In the genomic region with DNA sequence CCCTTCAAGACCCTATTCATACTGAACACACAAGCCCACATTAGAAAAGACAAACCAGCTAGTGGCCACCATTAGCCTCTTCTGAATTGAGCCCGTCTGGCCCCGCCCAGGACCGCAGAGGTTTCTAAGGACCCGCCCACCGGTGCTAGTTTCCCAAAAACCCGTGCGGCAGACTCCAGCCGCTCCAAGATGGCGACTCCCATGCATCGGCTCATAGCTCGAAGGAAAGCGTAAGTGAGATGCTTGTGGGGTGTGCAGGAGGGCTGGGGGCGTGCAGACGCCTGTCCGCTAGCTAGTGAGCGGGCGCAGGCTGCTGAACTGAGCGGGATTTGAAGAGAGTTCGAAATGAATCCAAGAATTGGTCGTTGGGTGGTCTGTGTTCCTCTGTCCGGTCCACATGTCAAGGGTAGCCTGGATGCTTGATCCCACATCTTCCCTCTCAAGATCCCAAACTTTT, we compare ENCODE assay signal across 8 mouse cellular contexts. TPM values are rescaled to one million over a fixed set of nuclear protein-coding genes. Genes with fewer than 3 reads are reported as not detected.
DNase-seq lines count a peak whose midpoint lies in the region; ATAC-seq and TF ChIP-seq lines count a peak whose summit lies in the region.

A gene (plus strand): TSS at position 168 of the 457 bp plus-strand sequence.

- peak; percentile 91 for ATAC-seq in cerebellum, adult (ENCODE audit: insufficient number of reproducible peaks, low FRiP score, low TSS enrichment)
- peak; percentile 98 for ATAC-seq in forebrain, embryonic 14.5 days
- ATAC-seq in liver, postnatal 0 days: peak; percentile 98
- peak; percentile 95 for ATAC-seq in neural tube, embryonic 13.5 days (ENCODE audit: low read depth)

- TF ChIP-seq CTCF in liver, postnatal 0 days (IDR thresholded peaks at IDR 0.05; ENCODE audit: low read depth): no peak

- no peaks in the 10 kb centered on the region for H3K9me3 ChIP-seq in forebrain, embryonic 14.5 days (replicated peaks; ENCODE audit: control insufficient read depth, low read length)
- H3K9me3 ChIP-seq in liver, postnatal 0 days (ENCODE audit: low read length): no peaks in the 10 kb centered on the region
- no peaks in the 10 kb centered on the region for H3K9me3 ChIP-seq in neural tube, embryonic 13.5 days

- under 1% methylated on average over 21 of the region's 21 CpGs for WGBS in forebrain, embryonic 14.5 days
- WGBS in liver, postnatal 0 days (ENCODE audit: insufficient replicate concordance): under 1% methylated on average over 21 of the region's 21 CpGs
- WGBS in neural tube, embryonic 13.5 days: under 1% methylated on average over 21 of the region's 21 CpGs

- H3K4me3 ChIP-seq in forebrain, embryonic 14.5 days (ENCODE audit: low read depth, low read length): peak within 1 kb of the TSS; percentile 45
- H3K4me3 ChIP-seq in liver, postnatal 0 days (ENCODE audit: low read depth, low read length): peak within 1 kb of the TSS; percentile 75
- H3K4me3 ChIP-seq in neural tube, embryonic 13.5 days: peak within 1 kb of the TSS; percentile 62

- peak within 1 kb of the TSS; percentile 76 for H3K4me2 ChIP-seq in forebrain, embryonic 14.5 days (ENCODE audit: low read length)
- peak within 1 kb of the TSS; percentile 91 for H3K4me2 ChIP-seq in liver, postnatal 0 days (ENCODE audit: low read depth, low read length)
- H3K4me2 ChIP-seq in neural tube, embryonic 13.5 days: peak within 1 kb of the TSS; percentile 86

- peak within 1 kb of the TSS; percentile 63 for H3K9ac ChIP-seq in forebrain, embryonic 14.5 days (ENCODE audit: low read length)
- H3K9ac ChIP-seq in liver, postnatal 0 days (replicated peaks): peak within 1 kb of the TSS; percentile 76
- peak within 1 kb of the TSS; percentile 77 for H3K9ac ChIP-seq in neural tube, embryonic 13.5 days

- TF ChIP-seq EP300 in liver, postnatal 0 days (IDR thresholded peaks at IDR 0.05; ENCODE audit: low read depth): no peak

- no peak within 1 kb of the TSS for H3K27ac ChIP-seq in forebrain, embryonic 14.5 days (ENCODE audit: low read depth, low read length)
- no peak within 1 kb of the TSS for H3K27ac ChIP-seq in liver, postnatal 0 days (ENCODE audit: low read depth)
- peak within 1 kb of the TSS; percentile 67 for H3K27ac ChIP-seq in neural tube, embryonic 13.5 days (replicated peaks)

- peaks cover 25% of the 10 kb centered on the region for H3K36me3 ChIP-seq in forebrain, embryonic 14.5 days (ENCODE audit: control insufficient read depth, insufficient read depth, low read length)
- peaks cover 15% of the 10 kb centered on the region for H3K36me3 ChIP-seq in liver, postnatal 0 days (replicated peaks; ENCODE audit: insufficient read depth, low read length)
- peaks cover 26% of the 10 kb centered on the region for H3K36me3 ChIP-seq in neural tube, embryonic 13.5 days

- intact Hi-C loops in heart, postnatal 14 days (cut with DNase I): loop anchor here (2.0 kb wide), 1 partner anchor 24 kb away; no protein-coding TSS in a partner anchor

- H3K27me3 ChIP-seq in forebrain, embryonic 14.5 days (replicated peaks; ENCODE audit: control insufficient read depth, insufficient read depth, low read length): no peaks in the 10 kb centered on the region
- no peaks in the 10 kb centered on the region for H3K27me3 ChIP-seq in liver, postnatal 0 days (ENCODE audit: insufficient read depth, low read length)
- H3K27me3 ChIP-seq in neural tube, embryonic 13.5 days: no peaks in the 10 kb centered on the region

- peaks cover 7% of the 10 kb centered on the region; the same call in 1 of the 2 replicates for H3K4me1 ChIP-seq in forebrain, embryonic 14.5 days (ENCODE audit: control insufficient read depth, insufficient read depth, low read length)
- peaks cover 7% of the 10 kb centered on the region for H3K4me1 ChIP-seq in liver, postnatal 0 days (ENCODE audit: insufficient read depth)
- peaks cover 9% of the 10 kb centered on the region for H3K4me1 ChIP-seq in neural tube, embryonic 13.5 days (replicated peaks)

- peak; percentile 92 for DNase-seq in ES-CJ7 (ENCODE audit: low read depth, low spot score)
- peak; percentile 95 for DNase-seq in forebrain, embryonic 14.5 days (ENCODE audit: low spot score)
- peak; percentile 83 to 90 for DNase-seq in heart, postnatal 14 days
- DNase-seq in layer of hippocampus, adult 11-12 months (ENCODE audit: low spot score): peak; percentile 90
- peak; percentile 91 for DNase-seq in liver, postnatal 0 days
- DNase-seq in telencephalon, adult 2 months (ENCODE audit: low read depth, low spot score): peak; percentile 81

RNA-seq across cellular contexts. Expression of the gene that starts here (rescaled TPM):
- 16.0 and 17.0 TPM in 2 replicates for polyA plus RNA-seq in forebrain, embryonic 14.5 days (2014; fragmentation: Nextera tagmentation; extraction: Ambion mirVana)
- 1 to 10 TPM; 6.1 to 7.4 TPM for total RNA-seq in heart, postnatal 14 days (2021)
- polyA plus RNA-seq in liver, postnatal 0 days (2015; fragmentation: Nextera tagmentation; extraction: Ambion mirVana): 6.0 and 7.4 TPM in 2 replicates
- 14.9 and 15.5 TPM in 2 replicates for polyA plus RNA-seq in neural tube, embryonic 13.5 days (2015; fragmentation: Nextera tagmentation; extraction: Ambion mirVana)
